8 mouse cellular contexts compared by ENCODE assay signal in the genomic region with DNA sequence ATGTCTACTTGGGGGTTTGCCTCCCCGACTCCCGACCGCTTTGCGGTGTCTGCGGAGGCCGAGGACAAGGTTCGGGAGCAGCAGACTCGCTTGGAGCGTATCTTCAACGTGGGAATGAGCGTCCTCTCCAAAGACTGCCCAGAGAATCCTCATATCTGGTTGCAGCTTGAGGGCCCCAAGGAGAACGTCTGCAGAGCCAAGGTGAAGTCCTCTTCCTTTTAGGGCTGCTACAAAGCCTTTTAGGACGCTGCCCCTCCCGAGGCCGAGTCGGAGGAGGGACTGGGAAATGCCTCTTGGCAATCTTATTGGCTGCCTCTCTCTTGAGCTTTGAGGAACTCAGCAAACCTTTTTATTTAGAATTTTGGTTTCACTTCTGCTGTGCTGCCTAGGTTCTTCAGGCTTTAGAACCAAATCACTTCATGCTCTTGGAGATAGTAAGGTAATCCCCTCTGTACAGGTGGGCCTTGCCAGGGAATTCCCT. TPM values are rescaled to one million over a fixed set of nuclear protein-coding genes. Genes with fewer than 3 reads are reported as not detected.
DNase-seq lines count a peak whose midpoint lies in the region; ATAC-seq and TF ChIP-seq lines count a peak whose summit lies in the region.

No protein-coding gene starts in this region.

- H3K36me3 ChIP-seq in intestine, postnatal 0 days (ENCODE audit: control insufficient read depth, insufficient read depth) = peaks cover 45% of the 10 kb centered on the region
- peaks cover 29% of the 10 kb centered on the region for H3K36me3 ChIP-seq in liver, embryonic 16.5 days (ENCODE audit: control insufficient read depth, insufficient read depth)

- no peaks in the 10 kb centered on the region for H3K27me3 ChIP-seq in intestine, postnatal 0 days (replicated peaks; ENCODE audit: control insufficient read depth, insufficient read depth, low read length)
- no peaks in the 10 kb centered on the region for H3K27me3 ChIP-seq in liver, embryonic 16.5 days (ENCODE audit: control insufficient read depth, insufficient read depth, low read depth, low read length)

- H3K27ac ChIP-seq in intestine, postnatal 0 days (ENCODE audit: low read depth, low read length) = peak overlapping the region; percentile 97; the same call in 1 of the 2 replicates
- peak overlapping the region; percentile 91 for H3K27ac ChIP-seq in liver, embryonic 16.5 days (ENCODE audit: low read length)

- 3% methylated on average over 16 of the region's 16 CpGs for WGBS in intestine, postnatal 0 days
- WGBS in liver, embryonic 16.5 days (ENCODE audit: insufficient replicate concordance) = 1% methylated on average over 16 of the region's 16 CpGs

- DNase-seq in left cerebral cortex, adult 11 months (ENCODE audit: low spot score) = peak; percentile 27
- DNase-seq in left cerebral cortex, adult 8-10 months (ENCODE audit: low spot score in 2 of 2) = no peak
- DNase-seq in c-Kit-negative CD71-positive TER-119-positive erythroid progenitor cells, embryonic 14.5 days (ENCODE audit: low read depth, low spot score) = peak; percentile 29
- peak; percentile 98 for DNase-seq in heart, adult 11 months
- DNase-seq in natural killer cell, adult 2 months (ENCODE audit: low spot score in 2 of 2) = peak; percentile 26 to 64
- peak; percentile 62 for DNase-seq in thymus, postnatal 25 days

- H3K4me2 ChIP-seq in intestine, postnatal 0 days (replicated peaks; ENCODE audit: low read depth) = peak overlapping the region; percentile 86
- peak overlapping the region; percentile 77 for H3K4me2 ChIP-seq in liver, embryonic 16.5 days (ENCODE audit: low read depth, low read length)

- peaks cover 18% of the 10 kb centered on the region for H3K4me1 ChIP-seq in intestine, postnatal 0 days (replicated peaks; ENCODE audit: control insufficient read depth, insufficient read depth, low read length)
- H3K4me1 ChIP-seq in liver, embryonic 16.5 days (ENCODE audit: control insufficient read depth, low read depth, low read length) = peaks cover 43% of the 10 kb centered on the region

- H3K4me3 ChIP-seq in intestine, postnatal 0 days (ENCODE audit: low read depth, low read length) = peak overlapping the region; percentile 81
- peak overlapping the region; percentile 79 for H3K4me3 ChIP-seq in liver, embryonic 16.5 days (ENCODE audit: low read depth, low read length)

- H3K9ac ChIP-seq in intestine, postnatal 0 days (ENCODE audit: low read depth, low read length) = peak overlapping the region; percentile 92
- H3K9ac ChIP-seq in liver, embryonic 16.5 days (ENCODE audit: low read depth, low read length) = peak overlapping the region; percentile 93

- H3K9me3 ChIP-seq in intestine, postnatal 0 days (ENCODE audit: control insufficient read depth) = no peaks in the 10 kb centered on the region
- no peaks in the 10 kb centered on the region for H3K9me3 ChIP-seq in liver, embryonic 16.5 days (replicated peaks; ENCODE audit: control insufficient read depth, low read length)

- no peak for ATAC-seq in intestine, postnatal 0 days
- no peak for ATAC-seq in liver, embryonic 16.5 days (ENCODE audit: low read depth)

- TF ChIP-seq CTCF in intestine, postnatal 0 days (IDR thresholded peaks at IDR 0.05; ENCODE audit: low read depth) = no peak

RNA-seq across cellular contexts. Expression of a gene that starts 1.1 kb away (rescaled TPM):
- total RNA-seq in left cerebral cortex, adult 8-10 months (2022) = 10 to 100 TPM; 12.7 to 15.8 (median 13.0) TPM
- polyA plus RNA-seq in intestine, postnatal 0 days (2015; fragmentation: Nextera tagmentation; extraction: Ambion mirVana) = 5.1 and 6.3 TPM in 2 replicates
- polyA plus RNA-seq in liver, embryonic 16.5 days (2015; fragmentation: Nextera tagmentation; extraction: Ambion mirVana) = 10.9 and 12.8 TPM in 2 replicates

RNA-seq across cellular contexts. Expression of a gene that starts 1.6 kb away (rescaled TPM):
- total RNA-seq in left cerebral cortex, adult 8-10 months (2022) = under 1 TPM; 0.09 to 0.52 (median 0.23) TPM
- polyA plus RNA-seq in intestine, postnatal 0 days (2015; fragmentation: Nextera tagmentation; extraction: Ambion mirVana) = 0.16 and 0.26 TPM in 2 replicates
- polyA plus RNA-seq in liver, embryonic 16.5 days (2015; fragmentation: Nextera tagmentation; extraction: Ambion mirVana) = 0.26 TPM in 2 replicates

RNA-seq across cellular contexts. Expression of a gene that starts 14.3 kb away (rescaled TPM):
- total RNA-seq in left cerebral cortex, adult 8-10 months (2022) = 100 to 1,000 TPM; 101 to 123 (median 111) TPM
- polyA plus RNA-seq in intestine, postnatal 0 days (2015; fragmentation: Nextera tagmentation; extraction: Ambion mirVana) = 70.9 and 71.5 TPM in 2 replicates
- polyA plus RNA-seq in liver, embryonic 16.5 days (2015; fragmentation: Nextera tagmentation; extraction: Ambion mirVana) = 11.9 and 14.6 TPM in 2 replicates

RNA-seq across cellular contexts. Expression of a gene that starts 32.0 kb away (rescaled TPM):
- total RNA-seq in left cerebral cortex, adult 8-10 months (2022) = 10 to 100 TPM in 2 of 4 experiments, 1 to 10 TPM in 2; 7.3 to 13.3 (median 11.3) TPM
- 2.2 and 2.5 TPM in 2 replicates for polyA plus RNA-seq in intestine, postnatal 0 days (2015; fragmentation: Nextera tagmentation; extraction: Ambion mirVana)
- polyA plus RNA-seq in liver, embryonic 16.5 days (2015; fragmentation: Nextera tagmentation; extraction: Ambion mirVana) = 2.7 and 2.9 TPM in 2 replicates

RNA-seq across cellular contexts. Expression of a gene that starts 58.6 kb away (rescaled TPM):
- total RNA-seq in left cerebral cortex, adult 8-10 months (2022) = not detected
- polyA plus RNA-seq in intestine, postnatal 0 days (2015; fragmentation: Nextera tagmentation; extraction: Ambion mirVana) = 5.8 and 6.4 TPM in 2 replicates
- 0.67 TPM in 2 replicates for polyA plus RNA-seq in liver, embryonic 16.5 days (2015; fragmentation: Nextera tagmentation; extraction: Ambion mirVana)

Comparison
In these comparisons a context has a peak if more than half of its experiments do, and no peak if none do; other contexts are left out.
1. DNase-seq: peak in left cerebral cortex, adult 11 months (single experiment), c-Kit-negative CD71-positive TER-119-positive erythroid progenitor cells, embryonic 14.5 days (single experiment), heart, adult 11 months (single experiment), natural killer cell, adult 2 months (2 of 2) and thymus, postnatal 25 days (single experiment); none in left cerebral cortex, adult 8-10 months (0 of 2).